Mouse (Mus musculus): ENCODE results near the gene Safb.

GRCm38 (mm10) chr17:56617628-56618027, 33.0 kb downstream of the Safb start:
- TF ChIP-seq CTCF (IDR thresholded peaks at IDR 0.05; ENCODE audit: low read depth): no peak
- TF ChIP-seq EP300 (IDR thresholded peaks at IDR 0.05; ENCODE audit: low read depth): no peak
